Mouse (Mus musculus) megakaryocyte, embryonic 14.5 days (primary cell): ENCODE data around the gene Tmem199.

Source experiments
- FLI1 ChIP-seq: IDR thresholded peaks from 2 replicates; pipeline ENCODE4 v1.6.1; 2012; ENCODE audit warnings: low read length, inconsistent platforms, mixed read lengths
- GATA1 ChIP-seq: IDR thresholded peaks from 3 replicates; pipeline ENCODE4 v1.6.1; 2012; ENCODE audit warnings: mixed read lengths, low read length, inconsistent platforms, borderline replicate concordance

DNA sequence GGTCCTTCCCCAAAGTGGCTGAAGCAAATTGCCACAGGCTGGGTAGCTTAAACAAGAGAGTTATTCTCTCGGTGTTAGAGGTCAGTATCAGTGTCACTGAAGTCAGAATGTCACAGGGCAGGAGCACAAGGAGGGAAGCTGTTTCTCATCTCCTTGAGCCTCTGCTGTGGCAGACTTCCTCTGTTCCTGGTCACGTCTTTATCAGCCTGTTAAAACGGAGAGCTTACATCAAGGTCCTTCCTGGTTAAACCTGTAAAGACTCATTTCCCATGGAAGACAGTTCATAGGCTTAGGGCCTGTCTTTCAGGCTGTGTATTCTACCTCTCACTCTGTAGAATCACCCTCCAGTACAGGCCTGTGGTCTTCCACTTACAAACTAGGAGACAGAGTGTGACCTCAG is 44.0 kb downstream of the Tmem199 start:
- TF ChIP-seq GATA1, result no peak
- TF ChIP-seq FLI1, result no peak
